Mouse (Mus musculus) kidney, adult 18-20 months (tissue): ENCODE data around the gene Tacr3.

Experiments used
- DNase-seq: peaks from one replicate; pipeline ENCODE4 v3.0.0; 2021

The Tacr3 gene

GRCm38 (mm10) chr3:134828875-134829530, at the start of gene Tacr3:
TSS of gene Tacr3 (plus strand) at chr3:134829007.
- no peak for DNase-seq

- no peak for DNase-seq
Measured at GRCm38 (mm10) chr3:134828492-134828874, 324 bp upstream of the Tacr3 start.

GRCm38 (mm10) chr3:134829531-134829921, 719 bp downstream of the Tacr3 start:
- DNase-seq, result no peak

GRCm38 (mm10) chr3:134851342-134851741, 22.5 kb downstream of the Tacr3 start:
- no peak for DNase-seq

GRCm38 (mm10) chr3:134877701-134878100, 48.9 kb downstream of the Tacr3 start:
- DNase-seq, result no peak

GRCm38 (mm10) chr3:134895831-134896230, 67.0 kb downstream of the Tacr3 start:
- no peak for DNase-seq

GRCm38 (mm10) chr3:134908890-134909289, 80.1 kb downstream of the Tacr3 start:
- DNase-seq, result no peak

GRCm38 (mm10) chr3:134934703-134935102, 105.9 kb downstream of the Tacr3 start:
- DNase-seq, result no peak

- DNase-seq, result no peak
Measured at GRCm38 (mm10) chr3:134935461-134935860, 106.7 kb downstream of the Tacr3 start.

- no peak for DNase-seq
Measured at GRCm38 (mm10) chr3:134963461-134963860, 134.7 kb downstream of the Tacr3 start.

GRCm38 (mm10) chr3:134978902-134979301, 150.1 kb downstream of the Tacr3 start:
- no peak for DNase-seq

GRCm38 (mm10) chr3:134980140-134980539, 151.3 kb downstream of the Tacr3 start:
- no peak for DNase-seq
